Comparison of ENCODE assay signal across 10 mouse cellular contexts in genomic region chr11:121543287-121543856, GRCm38 (mm10). TPM values are rescaled to one million over a fixed set of nuclear protein-coding genes. Genes with fewer than 3 reads are reported as not detected.
A peak's percentile ranks its signal among the peaks of the same experiment; 100 is the strongest.
DNase-seq lines count a peak whose midpoint lies in the region; ATAC-seq and TF ChIP-seq lines count a peak whose summit lies in the region.
"Had no signal": no experiment of that assay in that cellular context is flagged by ENCODE, and none has a peak within 500 bp of the region (broad histone marks: within the 10 kb centered on the region; RNA-seq: fewer than 3 reads in every experiment).

No protein-coding gene starts in this region.

- no peaks in the 10 kb centered on the region for H3K36me3 ChIP-seq in stomach, postnatal 0 days (ENCODE audit: control insufficient read depth, insufficient read depth, low read length)

- peaks cover 7% of the 10 kb centered on the region for H3K4me1 ChIP-seq in stomach, postnatal 0 days (replicated peaks; ENCODE audit: control insufficient read depth, insufficient read depth)

- H3K27me3 ChIP-seq in stomach, postnatal 0 days (ENCODE audit: control insufficient read depth, insufficient read depth, low read length) = no peaks in the 10 kb centered on the region

- no peak overlapping the region for H3K4me3 ChIP-seq in stomach, postnatal 0 days (ENCODE audit: low read depth, low read length)
- H3K4me3 ChIP-seq: left cerebral cortex, adult 2 months had no signal

- DNase-seq in adrenal gland, adult (ENCODE audit: inconsistent age in 2 of 2, low spot score in 1 of 2) = peak; percentile 80 to 91
- no peak for DNase-seq in adrenal gland, postnatal 4 days (ENCODE audit: low spot score in 2 of 2)
- DNase-seq in spleen, adult 12 weeks (ENCODE audit: low spot score) = peak; percentile 46
- DNase-seq in spleen, adult 18-20 months = no peak
- DNase-seq in kidney, postnatal 36 days = peak; percentile 54 to 77
- DNase-seq in stomach, postnatal 0 days (ENCODE audit: low spot score) = peak; percentile 36
- no peak for DNase-seq in urinary bladder, adult 18-20 months (ENCODE audit: low spot score in 2 of 2)
- no peak for DNase-seq in thymus, postnatal 36 days
- DNase-seq: forebrain, postnatal 0 days had no signal

- no peaks in the 10 kb centered on the region for H3K9me3 ChIP-seq in stomach, postnatal 0 days (ENCODE audit: control insufficient read depth, low read length)

- no peak for TF ChIP-seq CTCF in stomach, postnatal 0 days (IDR thresholded peaks at IDR 0.05; ENCODE audit: low read depth)

- H3K27ac ChIP-seq in stomach, postnatal 0 days (replicated peaks) = peak overlapping the region; percentile 93
- H3K27ac ChIP-seq: left cerebral cortex, adult 2 months had no signal

- 57% methylated on average over 5 of the region's 5 CpGs for WGBS in stomach, postnatal 0 days

- TF ChIP-seq EP300 in stomach, postnatal 0 days (optimal IDR thresholded peaks at IDR 0.05) = no peak

- peak; percentile 4; the same call in 1 of the 2 replicates for ATAC-seq in stomach, postnatal 0 days (ENCODE audit: low FRiP score, low TSS enrichment)

- no peak overlapping the region for H3K4me2 ChIP-seq in stomach, postnatal 0 days (replicated peaks; ENCODE audit: low read depth)

- peak overlapping the region; percentile 13; the same call in 1 of the 2 replicates for H3K9ac ChIP-seq in stomach, postnatal 0 days (ENCODE audit: low read length)
- H3K9ac ChIP-seq: forebrain, postnatal 0 days had no signal

RNA-seq across cellular contexts. Expression of gene Zfp750, which starts 24.2 kb away (rescaled TPM):
- 1 to 10 TPM in 1 of 2 experiments, under 1 TPM in 1; 0.70 to 1.0 TPM for total RNA-seq in adrenal gland, postnatal 4 days (2021)
- 19.2 and 22.7 TPM in 2 replicates for polyA plus RNA-seq in stomach, postnatal 0 days (2015; fragmentation: Nextera tagmentation; extraction: Ambion mirVana)

Comparison
In these comparisons a context has a peak if more than half of its experiments do, and no peak if none do; other contexts are left out.
1. DNase-seq: peak in adrenal gland, adult (2 of 2), spleen, adult 12 weeks (single experiment), kidney, postnatal 36 days (2 of 2) and stomach, postnatal 0 days (single experiment); none in adrenal gland, postnatal 4 days (0 of 2), spleen, adult 18-20 months (0 of 2), urinary bladder, adult 18-20 months (0 of 2) and thymus, postnatal 36 days (0 of 2).